Mouse (Mus musculus): Measurements from ENCODE around the gene Stk19.

DNA sequence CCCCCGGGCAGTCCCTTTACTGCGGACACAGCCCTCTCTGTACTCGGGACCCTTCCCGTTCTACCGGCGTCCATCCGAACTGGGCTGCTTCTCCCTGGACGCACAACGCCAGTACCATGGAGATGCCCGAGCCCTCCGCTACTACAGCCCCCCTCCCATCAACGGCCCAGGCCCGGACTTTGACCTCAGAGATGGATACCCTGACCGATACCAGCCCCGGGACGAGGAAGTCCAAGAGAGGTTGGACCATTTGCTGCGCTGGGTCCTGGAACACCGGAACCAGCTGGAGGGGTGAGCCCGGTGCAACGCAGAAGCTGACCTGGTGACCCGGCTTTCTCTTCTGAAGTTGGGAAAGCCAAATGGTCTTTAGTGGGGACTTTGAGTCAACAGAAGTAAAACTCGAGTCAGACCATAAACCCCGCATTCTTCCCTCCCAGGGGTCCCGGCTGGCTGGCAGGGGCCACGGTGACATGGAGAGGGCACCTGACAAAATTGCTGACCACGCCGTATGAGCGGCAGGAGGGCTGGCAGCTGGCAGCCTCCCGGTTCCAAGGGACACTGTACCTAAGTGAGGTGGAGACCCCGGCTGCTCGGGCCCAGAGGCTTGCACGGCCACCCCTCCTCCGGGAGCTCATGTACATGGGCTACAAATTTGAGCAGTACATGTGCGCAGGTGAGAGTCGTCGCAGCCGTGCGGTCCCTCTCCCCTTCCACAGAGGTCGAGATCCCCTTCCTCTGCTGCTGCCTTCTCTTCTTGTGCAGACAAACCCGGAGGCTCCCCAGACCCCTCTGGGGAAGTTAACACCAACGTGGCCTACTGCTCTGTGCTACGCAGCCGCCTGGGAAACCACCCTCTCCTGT is 949 bp upstream of the Stk19 start:
- TF ChIP-seq CTCF (IDR thresholded peaks at IDR 0.05; ENCODE audit: low read depth) (no peak), EP300 (IDR thresholded peaks at IDR 0.05; ENCODE audit: low read depth) (no peak)

Data from liver, embryonic 14.5 days (tissue).